In genomic region chr10:86310527-86310926, GRCm38 (mm10) we compare ENCODE assay signal across 10 mouse cellular contexts. TPM values are rescaled to one million over a fixed set of nuclear protein-coding genes. Genes with fewer than 3 reads are reported as not detected.
A peak's percentile ranks its signal among the peaks of the same experiment; 100 is the strongest.
DNase-seq lines count a peak whose midpoint lies in the region; ATAC-seq and TF ChIP-seq lines count a peak whose summit lies in the region.
"Had no signal": no experiment of that assay in that cellular context is flagged by ENCODE, and none has a peak within 500 bp of the region (broad histone marks: within the 10 kb centered on the region; RNA-seq: fewer than 3 reads in every experiment).

No protein-coding gene starts in this region.

- no peak for ATAC-seq in kidney, postnatal 0 days (replicated peaks; ENCODE audit: low FRiP score, low read depth)
- peak; percentile 66; the same call in 1 of the 2 replicates for ATAC-seq in intestine, embryonic 14.5 days (replicated peaks; ENCODE audit: low FRiP score, low TSS enrichment, low read depth)
- peak; percentile 62 for ATAC-seq in megakaryocyte, adult 5-6 weeks (ENCODE audit: poor library complexity, severe bottlenecking)
- ATAC-seq in megakaryocyte-erythroid progenitor cell, adult 5-6 weeks (replicated peaks; ENCODE audit: low FRiP score, low TSS enrichment, poor library complexity, severe bottlenecking), result no peak
- ATAC-seq: forebrain, embryonic 16.5 days had no signal

- no peak overlapping the region for H3K9ac ChIP-seq in kidney, postnatal 0 days (ENCODE audit: low read depth, low read length)
- H3K9ac ChIP-seq in intestine, embryonic 14.5 days (ENCODE audit: low read length), result no peak overlapping the region

- 0 out of 2 replicates have a peak, but pooled peaks cover 21% of the 10 kb centered on the region for H3K36me3 ChIP-seq in kidney, postnatal 0 days (ENCODE audit: insufficient read depth, low read length)
- peaks cover 20% of the 10 kb centered on the region for H3K36me3 ChIP-seq in intestine, embryonic 14.5 days (ENCODE audit: control insufficient read depth, insufficient read depth, low read length)

- no peak overlapping the region for H3K4me3 ChIP-seq in kidney, postnatal 0 days (replicated peaks; ENCODE audit: low read depth, low read length)
- no peak overlapping the region for H3K4me3 ChIP-seq in intestine, embryonic 14.5 days (ENCODE audit: low read depth, low read length)

- H3K4me1 ChIP-seq in kidney, postnatal 0 days (replicated peaks; ENCODE audit: insufficient read depth, low read length), result peaks cover 6% of the 10 kb centered on the region; the same call in 1 of the 2 replicates
- H3K4me1 ChIP-seq in intestine, embryonic 14.5 days (replicated peaks; ENCODE audit: control insufficient read depth, insufficient read depth, low read length), result no peaks in the 10 kb centered on the region

- WGBS in kidney, postnatal 0 days, result 31% methylated on average over 6 of the region's 6 CpGs
- WGBS in intestine, embryonic 14.5 days, result 47% methylated on average over 6 of the region's 6 CpGs

- H3K9me3 ChIP-seq in kidney, postnatal 0 days (replicated peaks; ENCODE audit: low read length), result no peaks in the 10 kb centered on the region
- no peaks in the 10 kb centered on the region for H3K9me3 ChIP-seq in intestine, embryonic 14.5 days (ENCODE audit: control insufficient read depth, low read length)

- no peak for TF ChIP-seq CTCF in kidney, postnatal 0 days (IDR thresholded peaks at IDR 0.05; ENCODE audit: low read depth)

- no peaks in the 10 kb centered on the region for H3K27me3 ChIP-seq in kidney, postnatal 0 days (ENCODE audit: insufficient read depth, low read length)
- H3K27me3 ChIP-seq in intestine, embryonic 14.5 days (replicated peaks; ENCODE audit: control insufficient read depth, insufficient read depth, low read length), result no peaks in the 10 kb centered on the region

- DNase-seq in kidney, postnatal 0 days (ENCODE audit: low spot score), result peak; percentile 68
- no peak for DNase-seq in kidney, adult 8-10 months
- DNase-seq in adrenal gland, adult 8-10 months, result peak; percentile 66
- no peak for DNase-seq in intestine, embryonic 14.5 days (ENCODE audit: low spot score)
- no peak for DNase-seq in left cerebral cortex, adult 11 months (ENCODE audit: low spot score)
- no peak for DNase-seq in right cerebral cortex, postnatal 25 days
- DNase-seq: cerebellum, adult 2 months had no signal

- H3K27ac ChIP-seq in kidney, postnatal 0 days, result peak overlapping the region; percentile 36; the same call in 1 of the 2 replicates
- peak overlapping the region; percentile 1; the same call in 1 of the 2 replicates for H3K27ac ChIP-seq in intestine, embryonic 14.5 days (ENCODE audit: low read depth)

- H3K4me2 ChIP-seq in kidney, postnatal 0 days (ENCODE audit: low read length), result no peak overlapping the region
- no peak overlapping the region for H3K4me2 ChIP-seq in intestine, embryonic 14.5 days (ENCODE audit: low read length)

RNA-seq across cellular contexts. Expression of gene Timp3, which starts 10.4 kb away (rescaled TPM):
- 87.4 and 99.7 TPM in 2 replicates for polyA plus RNA-seq in kidney, postnatal 0 days (2015; fragmentation: Nextera tagmentation; extraction: Ambion mirVana)
- 100 to 1,000 TPM; 495 to 753 (median 629) TPM for total RNA-seq in adrenal gland, adult 8-10 months (2022)
- polyA plus RNA-seq in intestine, embryonic 14.5 days (2014; fragmentation: Nextera tagmentation; extraction: Ambion mirVana), result 58.4 and 68.4 TPM in 2 replicates
- 0.04 TPM in 1 of 2 replicates, not detected in the other for total RNA-seq in megakaryocyte, adult 5-6 weeks (2015)
- 0.08 and 0.44 TPM in 2 replicates for total RNA-seq in megakaryocyte, adult 5-6 weeks (2017)
- total RNA-seq in megakaryocyte-erythroid progenitor cell, adult 5-6 weeks (2014; fragmentation: Nextera tagmentation), result 1.6 TPM in 1 of 2 replicates, not detected in the other
- total RNA-seq in megakaryocyte-erythroid progenitor cell, adult 5-6 weeks (2017), result 2.4 and 2.7 TPM in 2 replicates

Comparison
In these comparisons a context has a peak if more than half of its experiments do, and no peak if none do; other contexts are left out.
1. DNase-seq: peak in kidney, postnatal 0 days (single experiment) and adrenal gland, adult 8-10 months (single experiment); none in kidney, adult 8-10 months (0 of 2), intestine, embryonic 14.5 days (single experiment), left cerebral cortex, adult 11 months (single experiment) and right cerebral cortex, postnatal 25 days (single experiment).
2. ATAC-seq: peak in intestine, embryonic 14.5 days (single experiment) and megakaryocyte, adult 5-6 weeks (single experiment); none in kidney, postnatal 0 days (single experiment) and megakaryocyte-erythroid progenitor cell, adult 5-6 weeks (single experiment).
3. RNA of gene Timp3, which starts 10.4 kb away (total RNA-seq): 495 to 753 TPM in adrenal gland, adult 8-10 months; 1.6 to 2.7 TPM in megakaryocyte-erythroid progenitor cell, adult 5-6 weeks and 0.04 to 0.44 TPM in megakaryocyte, adult 5-6 weeks; every median in the first group is over 100 times any median in the second.